Mouse (Mus musculus) olfactory bulb, adult 2 months (tissue): ENCODE data around the gene Skap1. TPM values are rescaled to one million over a fixed set of nuclear protein-coding genes. Genes with fewer than 3 reads are reported as not detected.
"Not testable (repeated sequence)": the region's sequence is repeated elsewhere in the genome, so short reads cannot be mapped to it uniquely, and the experiment has no call there.

ENCODE experiments used
- H3K27ac ChIP-seq: fragments of 200-500 bp; 2 replicates; pipeline ENCODE4 v1.5.1; 2012; ENCODE audit warnings: low read depth, low read length; ENCODE audit not compliant: insufficient read depth
- H3K4me1 ChIP-seq: fragments of 200-500 bp; 2 replicates; pipeline ENCODE4 v1.6.1; 2012; ENCODE audit warnings: low read length; ENCODE audit not compliant: control insufficient read depth, insufficient read depth
- H3K4me3 ChIP-seq: fragments of 200-500 bp; 2 replicates; pipeline ENCODE4 v1.5.1; 2012; ENCODE audit warnings: mild to moderate bottlenecking, low read depth, low read length, moderate library complexity; ENCODE audit not compliant: insufficient read depth
- CTCF ChIP-seq: fragments of 200-500 bp; IDR thresholded peaks from 2 replicates; pipeline ENCODE4 v1.5.1; 2012; ENCODE audit warnings: low read depth, mild to moderate bottlenecking, low read length, moderate library complexity; ENCODE audit not compliant: insufficient read depth
- POLR2A ChIP-seq: fragments of 200-500 bp; IDR thresholded peaks from 2 replicates; pipeline ENCODE4 v1.6.1; 2012; ENCODE audit warnings: mild to moderate bottlenecking, low read depth, low read length, moderate library complexity; ENCODE audit not compliant: insufficient read depth
- WGBS: fragments of 180-500 bp; shearing (Covaris S2); methylation state at CpG from one replicate; pipeline ENCODE4 v1.1.7; 2018; 5-methylcytosine and 5-hydroxymethylcytosine counted together
- polyA plus RNA-seq: library from polyadenylated mRNA; stranded (reverse); fragments of >200 nt; gene quantifications from 2 replicates; pipeline ENCODE4 v1.2.4, GENCODE M21; 2012; ENCODE audit warnings: low replicate concordance; ENCODE audit not compliant: missing spikeins, insufficient read depth, insufficient read length

The Skap1 gene
- polyA plus RNA-seq, 1 experiment, result not detected

- TF ChIP-seq POLR2A (no peak), CTCF (no peak)
- WGBS, result 96% methylated on average over 7 of the region's 7 CpGs
- Histone ChIP-seq H3K4me3 (no peak overlapping the region), H3K27ac (no peak overlapping the region), H3K4me1 (peaks cover 8% of the 10 kb centered on the region; the same call in 1 of the 2 replicates)
Measured at GRCm38 (mm10) chr11:96711670-96712069, 247.3 kb downstream of the Skap1 start.

DNA sequence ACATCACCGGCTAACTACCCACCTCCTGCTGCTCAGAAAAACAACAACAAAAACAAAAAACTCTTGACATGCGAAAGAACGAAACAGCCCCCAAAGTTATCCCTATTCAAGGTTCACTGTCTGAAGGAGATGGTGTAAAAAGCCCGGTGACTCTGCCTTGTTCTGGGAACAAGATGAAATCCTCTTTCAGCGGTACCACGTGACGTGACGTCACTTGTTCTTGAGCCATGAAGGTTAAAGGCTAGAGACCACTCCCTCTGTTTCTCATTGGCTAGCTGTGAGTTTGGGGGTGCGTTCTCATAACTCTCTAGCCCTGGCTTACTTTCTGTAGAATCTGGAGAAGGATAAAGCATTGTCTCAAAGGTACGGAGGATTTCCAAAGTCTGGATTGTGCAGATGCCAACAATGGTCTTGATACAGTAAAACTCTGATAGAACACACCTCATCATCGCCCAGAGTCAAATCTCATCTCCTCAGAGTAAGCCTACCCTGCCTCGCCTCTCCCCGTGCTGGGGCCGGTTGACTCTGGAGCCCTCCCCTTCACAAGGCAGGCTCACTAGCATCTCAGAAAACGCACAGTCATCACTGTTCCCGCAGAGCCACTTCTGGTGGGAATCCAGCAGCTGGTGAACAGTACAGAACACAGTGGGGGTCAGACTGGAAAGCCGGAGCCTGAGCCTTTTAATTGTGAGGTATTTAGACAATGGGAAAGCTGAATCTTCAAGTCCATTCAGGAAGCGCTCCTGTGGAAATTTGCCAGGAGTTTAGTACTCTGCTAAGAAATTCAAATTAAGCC is 249.0 kb downstream of the Skap1 start:
- H3K4me1 ChIP-seq, result peaks cover 8% of the 10 kb centered on the region; the same call in 1 of the 2 replicates
- H3K27ac ChIP-seq, result no peak overlapping the region
- 44% methylated on average over 18 of the region's 18 CpGs for WGBS
- TF ChIP-seq CTCF (no peak), POLR2A (no peak)
- H3K4me3 ChIP-seq, result no peak overlapping the region

GRCm38 (mm10) chr11:96714011-96714410 is 249.6 kb downstream of the Skap1 start:
- Histone ChIP-seq H3K4me3 (no peak overlapping the region), H3K27ac (no peak overlapping the region), H3K4me1 (peaks cover 8% of the 10 kb centered on the region; the same call in 1 of the 2 replicates)
- 53% methylated on average over 7 of the region's 7 CpGs for WGBS
- TF ChIP-seq CTCF (no peak), POLR2A (no peak)

- not testable (repeated sequence) for H3K27ac ChIP-seq
- WGBS, result 91% methylated on average over 5 of the region's 5 CpGs
Measured at GRCm38 (mm10) chr11:96715168-96715567, 250.8 kb downstream of the Skap1 start.

GRCm38 (mm10) chr11:96718609-96719008 is 254.2 kb downstream of the Skap1 start:
- no peak for TF ChIP-seq CTCF
- TF ChIP-seq POLR2A, result no peak
- Histone ChIP-seq H3K4me3 (no peak overlapping the region), H3K4me1 (peaks cover 6% of the 10 kb centered on the region; the same call in 1 of the 2 replicates), H3K27ac (no peak overlapping the region)
- 49% methylated on average over 7 of the region's 7 CpGs for WGBS

More at GRCm38 (mm10) chr11:96715168-96715567, 250.8 kb downstream of the Skap1 start:
- H3K4me3 ChIP-seq, H3K4me1 ChIP-seq: not testable (repeated sequence)

- no peaks in the 10 kb centered on the region for H3K4me1 ChIP-seq
Measured at GRCm38 (mm10) chr11:96725833-96726232, 261.4 kb downstream of the Skap1 start.

DNA sequence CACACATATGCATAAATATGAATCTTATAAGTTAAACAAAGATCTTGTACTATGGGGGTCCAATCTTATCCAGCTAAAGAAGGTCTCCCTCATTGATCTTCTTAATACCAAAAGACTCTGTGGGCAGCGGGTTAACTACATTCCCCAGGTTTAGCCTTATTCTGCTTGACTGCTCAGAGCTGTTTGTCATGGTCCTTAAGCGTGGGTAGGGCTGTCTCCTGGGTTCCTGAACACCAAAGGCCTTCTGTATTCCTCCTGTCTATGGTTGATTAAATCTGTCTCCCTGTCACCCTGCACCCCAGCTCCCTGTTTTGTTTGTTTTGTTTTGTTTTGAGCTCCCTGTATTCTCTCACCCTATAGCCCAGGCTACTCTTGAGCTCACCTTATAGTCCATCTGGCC is 264.2 kb downstream of the Skap1 start:
- H3K4me1 ChIP-seq, result no peaks in the 10 kb centered on the region
- H3K4me3 ChIP-seq, result no peak overlapping the region
- no peak overlapping the region for H3K27ac ChIP-seq
- TF ChIP-seq POLR2A (no peak), CTCF (no peak)
- 95% methylated on average over 2 of the region's 2 CpGs for WGBS

More at GRCm38 (mm10) chr11:96725833-96726232, 261.4 kb downstream of the Skap1 start:
- H3K4me3 ChIP-seq, result no peak overlapping the region
- no peak overlapping the region for H3K27ac ChIP-seq
- WGBS, result 93% methylated on average over 1 of the region's 1 CpGs
- TF ChIP-seq POLR2A (no peak), CTCF (no peak)

DNA sequence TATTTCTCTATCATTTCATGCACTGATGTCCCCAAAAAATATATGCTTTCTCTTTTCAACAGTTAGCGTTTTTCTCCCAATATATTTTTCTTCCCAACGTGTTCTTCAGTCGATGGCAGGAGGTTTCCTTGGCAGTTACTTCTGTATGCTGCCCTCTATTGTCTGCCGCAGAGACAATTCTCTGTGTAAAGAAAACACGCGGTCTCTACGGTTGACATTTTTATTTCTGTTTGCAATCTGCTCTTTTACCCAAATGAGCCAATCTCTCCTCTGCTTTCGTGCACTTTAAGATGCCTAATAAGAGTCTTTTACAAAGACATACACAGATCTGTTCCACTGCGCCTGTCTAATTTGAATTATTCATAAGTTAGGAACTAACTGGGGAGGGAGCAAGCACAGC is 265.1 kb downstream of the Skap1 start:
- TF ChIP-seq CTCF (no peak), POLR2A (no peak)
- Histone ChIP-seq H3K27ac (no peak overlapping the region), H3K4me3 (no peak overlapping the region), H3K4me1 (no peaks in the 10 kb centered on the region)
- WGBS, result 19% methylated on average over 9 of the region's 9 CpGs

GRCm38 (mm10) chr11:96730327-96730726 is 265.9 kb downstream of the Skap1 start:
- no peak overlapping the region for H3K27ac ChIP-seq
- H3K4me3 ChIP-seq, result no peak overlapping the region
- no peaks in the 10 kb centered on the region for H3K4me1 ChIP-seq
- 43% methylated on average over 5 of the region's 5 CpGs for whole genome bisulfite sequencing
- no peak for TF ChIP-seq CTCF
- TF ChIP-seq POLR2A, result no peak

- Histone ChIP-seq H3K4me1 (peaks cover 5% of the 10 kb centered on the region; the same call in 1 of the 2 replicates), H3K27ac (no peak overlapping the region), H3K4me3 (no peak overlapping the region)
- whole genome bisulfite sequencing, result 89% methylated on average over 4 of the region's 4 CpGs
- no peak for TF ChIP-seq CTCF
Measured at GRCm38 (mm10) chr11:96732657-96733056, 268.3 kb downstream of the Skap1 start.
